Mouse (Mus musculus) limb, embryonic 15.5 days (tissue): ENCODE results near the gene Gm340. TPM values are rescaled to one million over a fixed set of nuclear protein-coding genes. Genes with fewer than 3 reads are reported as not detected.

Experiments used
- ATAC-seq: fragments of 200-750 bp; cut with Nextera tagmentation; 2 replicates; pipeline ENCODE4 v1.8.0; 2017; ENCODE audit warnings: low read depth, moderate TSS enrichment; ENCODE audit not compliant: insufficient number of reproducible peaks, low FRiP score, low TSS enrichment
- H3K27ac ChIP-seq: fragments of 300-500 bp; sonication (generic); 2 replicates; pipeline ENCODE4 v1.5.1; 2015; ENCODE audit warnings: moderate library complexity, mild to moderate bottlenecking, inconsistent platforms
- H3K27me3 ChIP-seq: fragments of 300-500 bp; sonication (generic); 2 replicates; pipeline ENCODE4 v1.6.1; 2015; ENCODE audit warnings: inconsistent platforms
- H3K36me3 ChIP-seq: fragments of 300-500 bp; sonication (generic); 2 replicates; pipeline ENCODE4 v1.6.1; 2015; ENCODE audit warnings: inconsistent platforms
- H3K4me1 ChIP-seq: fragments of 300-500 bp; sonication (generic); 2 replicates; pipeline ENCODE4 v1.6.1; 2015; ENCODE audit warnings: inconsistent platforms
- H3K4me2 ChIP-seq: fragments of 300-500 bp; sonication (generic); 2 replicates; pipeline ENCODE4 v1.6.1; 2015; ENCODE audit warnings: mild to moderate bottlenecking, inconsistent platforms
- H3K4me3 ChIP-seq: fragments of 300-500 bp; sonication (generic); 2 replicates; pipeline ENCODE4 v1.5.1; 2015; ENCODE audit warnings: mild to moderate bottlenecking, inconsistent platforms
- H3K9ac ChIP-seq: fragments of 300-500 bp; sonication (generic); 2 replicates; pipeline ENCODE4 v1.6.1; 2015; ENCODE audit warnings: inconsistent platforms
- H3K9me3 ChIP-seq: fragments of 300-500 bp; sonication (generic); 2 replicates; pipeline ENCODE4 v1.6.1; 2016; ENCODE audit warnings: inconsistent platforms
- WGBS: fragments of 180-500 bp; shearing (Covaris S2); methylation state at CpG from one replicate; pipeline ENCODE4 v1.1.7; 2015; 5-methylcytosine and 5-hydroxymethylcytosine counted together
- polyA plus RNA-seq: library from polyadenylated mRNA; unstranded; fragments of >200 nt; fragmentation: Nextera tagmentation; extraction: Ambion mirVana; gene quantifications from 2 replicates; pipeline ENCODE4 v1.2.1, GENCODE M21; 2015

Gm340 gene
- polyA plus RNA-seq, 1 experiment from 2014 or later, result 2.1 TPM

GRCm38 (mm10) chr19:41587431-41588222, 5.5 kb downstream of the Gm340 start:
- H3K4me3 ChIP-seq, result no peak overlapping the region
- WGBS, result 87% methylated on average over 20 of the region's 20 CpGs
- H3K4me2 ChIP-seq, result no peak overlapping the region
- H3K4me1 ChIP-seq, result no peaks in the 10 kb centered on the region
- ATAC-seq, result no peak
- no peak overlapping the region for H3K27ac ChIP-seq
- H3K27me3 ChIP-seq, result no peaks in the 10 kb centered on the region
- H3K9me3 ChIP-seq, result no peaks in the 10 kb centered on the region
- peaks cover 35% of the 10 kb centered on the region for H3K36me3 ChIP-seq
- no peak overlapping the region for H3K9ac ChIP-seq

GRCm38 (mm10) chr19:41589026-41589425, 6.9 kb downstream of the Gm340 start:
- Histone ChIP-seq H3K27ac (no peak overlapping the region), H3K27me3 (no peaks in the 10 kb centered on the region), H3K9ac (no peak overlapping the region), H3K9me3 (no peaks in the 10 kb centered on the region), H3K4me1 (no peaks in the 10 kb centered on the region), H3K4me3 (no peak overlapping the region), H3K4me2 (no peak overlapping the region), H3K36me3 (peaks cover 23% of the 10 kb centered on the region)
- no peak for ATAC-seq
- 81% methylated on average over 7 of the region's 7 CpGs for WGBS

GRCm38 (mm10) chr19:41589681-41590080, 7.5 kb downstream of the Gm340 start:
- H3K36me3 ChIP-seq, result peaks cover 17% of the 10 kb centered on the region; the same call in 1 of the 2 replicates
- no peak for ATAC-seq
- no peaks in the 10 kb centered on the region for H3K27me3 ChIP-seq
- no peak overlapping the region for H3K27ac ChIP-seq
- 83% methylated on average over 8 of the region's 8 CpGs for WGBS
- H3K9me3 ChIP-seq, result no peaks in the 10 kb centered on the region
- no peak overlapping the region for H3K9ac ChIP-seq
- no peak overlapping the region for H3K4me3 ChIP-seq
- no peak overlapping the region for H3K4me2 ChIP-seq
- H3K4me1 ChIP-seq, result no peaks in the 10 kb centered on the region

GRCm38 (mm10) chr19:41591808-41592207, 9.6 kb downstream of the Gm340 start:
- Histone ChIP-seq H3K27ac (no peak overlapping the region), H3K9me3 (no peaks in the 10 kb centered on the region), H3K9ac (no peak overlapping the region), H3K4me1 (peaks cover 6% of the 10 kb centered on the region; the same call in 1 of the 2 replicates), H3K4me2 (no peak overlapping the region), H3K27me3 (no peaks in the 10 kb centered on the region), H3K36me3 (0 out of 2 replicates have a peak, but pooled peaks cover 3% of the 10 kb centered on the region), H3K4me3 (no peak overlapping the region)
- 74% methylated on average over 12 of the region's 12 CpGs for WGBS
- no peak for ATAC-seq

GRCm38 (mm10) chr19:41597170-41597894, 15.2 kb downstream of the Gm340 start:
- no peaks in the 10 kb centered on the region for H3K27me3 ChIP-seq
- H3K27ac ChIP-seq, result no peak overlapping the region
- H3K4me2 ChIP-seq, result no peak overlapping the region
- H3K4me3 ChIP-seq, result no peak overlapping the region
- H3K9me3 ChIP-seq, result no peaks in the 10 kb centered on the region
- WGBS, result 77% methylated on average over 6 of the region's 6 CpGs
- peaks cover 6% of the 10 kb centered on the region; the same call in 1 of the 2 replicates for H3K4me1 ChIP-seq
- no peak for ATAC-seq
- H3K9ac ChIP-seq, result no peak overlapping the region
- no peaks in the 10 kb centered on the region for H3K36me3 ChIP-seq

GRCm38 (mm10) chr19:41600647-41601046, 18.5 kb downstream of the Gm340 start:
- Histone ChIP-seq H3K4me2 (no peak overlapping the region), H3K4me3 (no peak overlapping the region), H3K36me3 (no peaks in the 10 kb centered on the region), H3K4me1 (no peaks in the 10 kb centered on the region), H3K27me3 (no peaks in the 10 kb centered on the region), H3K9me3 (no peaks in the 10 kb centered on the region), H3K9ac (no peak overlapping the region), H3K27ac (no peak overlapping the region)
- no peak for ATAC-seq
- 34% methylated on average over 11 of the region's 11 CpGs for WGBS

- WGBS, result 70% methylated on average over 10 of the region's 10 CpGs
- no peak for ATAC-seq
- no peak overlapping the region for H3K9ac ChIP-seq
Observed at GRCm38 (mm10) chr19:41606208-41606987, 24.2 kb downstream of the Gm340 start.

GRCm38 (mm10) chr19:41611683-41612082, 29.5 kb downstream of the Gm340 start:
- peaks cover 5% of the 10 kb centered on the region; the same call in 1 of the 2 replicates for H3K4me1 ChIP-seq
- no peak overlapping the region for H3K9ac ChIP-seq
- H3K36me3 ChIP-seq, result no peaks in the 10 kb centered on the region
- WGBS, result 49% methylated on average over 6 of the region's 6 CpGs
- no peak overlapping the region for H3K27ac ChIP-seq
- ATAC-seq, result no peak
- H3K4me2 ChIP-seq, result no peak overlapping the region
- no peaks in the 10 kb centered on the region for H3K9me3 ChIP-seq
- H3K27me3 ChIP-seq, result peaks cover 14% of the 10 kb centered on the region; the same call in 1 of the 2 replicates
- H3K4me3 ChIP-seq, result no peak overlapping the region

More at GRCm38 (mm10) chr19:41606208-41606987, 24.2 kb downstream of the Gm340 start:
- Histone ChIP-seq H3K4me3 (no peak overlapping the region), H3K27ac (no peak overlapping the region), H3K36me3 (no peaks in the 10 kb centered on the region), H3K27me3 (no peaks in the 10 kb centered on the region), H3K4me2 (no peak overlapping the region), H3K4me1 (no peaks in the 10 kb centered on the region), H3K9me3 (no peaks in the 10 kb centered on the region)

GRCm38 (mm10) chr19:41613325-41614087, 31.3 kb downstream of the Gm340 start:
- peaks cover 14% of the 10 kb centered on the region; the same call in 1 of the 2 replicates for H3K27me3 ChIP-seq
- no peak for ATAC-seq
- H3K4me2 ChIP-seq, result no peak overlapping the region
- no peak overlapping the region for H3K4me3 ChIP-seq
- no peak overlapping the region for H3K9ac ChIP-seq
- H3K36me3 ChIP-seq, result no peaks in the 10 kb centered on the region
- 20% methylated on average over 16 of the region's 16 CpGs for WGBS
- H3K9me3 ChIP-seq, result no peaks in the 10 kb centered on the region
- no peak overlapping the region for H3K27ac ChIP-seq
- peaks cover 14% of the 10 kb centered on the region for H3K4me1 ChIP-seq

GRCm38 (mm10) chr19:41615606-41616224, 33.5 kb downstream of the Gm340 start:
- Histone ChIP-seq H3K4me1 (peaks cover 20% of the 10 kb centered on the region), H3K27ac (no peak overlapping the region), H3K4me2 (no peak overlapping the region), H3K9ac (no peak overlapping the region), H3K27me3 (peaks cover 16% of the 10 kb centered on the region; the same call in 1 of the 2 replicates), H3K4me3 (no peak overlapping the region), H3K36me3 (no peaks in the 10 kb centered on the region), H3K9me3 (no peaks in the 10 kb centered on the region)
- no peak for ATAC-seq
- WGBS, result 55% methylated on average over 11 of the region's 11 CpGs

GRCm38 (mm10) chr19:41616274-41616673, 34.1 kb downstream of the Gm340 start:
- H3K9ac ChIP-seq, result no peak overlapping the region

More at GRCm38 (mm10) chr19:41616274-41616673, 34.1 kb downstream of the Gm340 start:
- no peaks in the 10 kb centered on the region for H3K36me3 ChIP-seq
- H3K4me1 ChIP-seq, result peaks cover 20% of the 10 kb centered on the region
- H3K4me2 ChIP-seq, result no peak overlapping the region
- no peak for ATAC-seq
- no peaks in the 10 kb centered on the region for H3K9me3 ChIP-seq
- H3K27ac ChIP-seq, result no peak overlapping the region
- no peak overlapping the region for H3K4me3 ChIP-seq
- peaks cover 16% of the 10 kb centered on the region; the same call in 1 of the 2 replicates for H3K27me3 ChIP-seq
- 80% methylated on average over 6 of the region's 6 CpGs for WGBS
